Mouse (Mus musculus): ENCODE data around the gene Orm3. TPM values are rescaled to one million over a fixed set of nuclear protein-coding genes. Genes with fewer than 3 reads are reported as not detected.
A peak's percentile ranks its signal among the peaks of the same experiment; 100 is the strongest.

Orm3 gene
- polyA plus RNA-seq, 2 experiments, result not detected

- H3K9ac ChIP-seq (replicated peaks), result no peak overlapping the region
- no peaks in the 10 kb centered on the region for H3K9me3 ChIP-seq (ENCODE audit: control insufficient read depth, low read length)
- DNase-seq (ENCODE audit: low read depth in 3 of 3, low spot score in 3 of 3) (no peak), ATAC-seq (ENCODE audit: insufficient read depth) (no peak)
- no peak overlapping the region for H3K27ac ChIP-seq
- no peak overlapping the region; the same call in 1 of the 2 replicates for H3K4me2 ChIP-seq (ENCODE audit: low read depth)
- no peaks in the 10 kb centered on the region for H3K36me3 ChIP-seq (replicated peaks; ENCODE audit: control insufficient read depth, insufficient read depth, low read depth)
- peaks cover 2% of the 10 kb centered on the region for H3K27me3 ChIP-seq (ENCODE audit: control insufficient read depth, insufficient read depth, low read length)
- WGBS (ENCODE audit: insufficient replicate concordance), result 6% methylated on average over 8 of the region's 8 CpGs
- H3K4me3 ChIP-seq (ENCODE audit: insufficient read depth in 1 of 2, low read depth in 2 of 2, low read length in 2 of 2), result no peak overlapping the region; a peak in 1 of 4 replicates
- peaks cover 9 to 32% of the 10 kb centered on the region in 2 experiments for H3K4me1 ChIP-seq (replicated peaks; ENCODE audit: control insufficient read depth in 2 of 2, insufficient read depth in 2 of 2, low read length in 1 of 2)
- TF ChIP-seq CTCF (IDR thresholded peaks at IDR 0.05; ENCODE audit: low read depth) (peak; percentile 86), EP300 (IDR thresholded peaks at IDR 0.05; ENCODE audit: low read depth) (no peak)
Measured at GRCm38 (mm10) chr4:63408649-63409048, 52.7 kb downstream of the Orm3 start.

Other genes starting within 250 kb of the Orm3 start
- 580 and 780 TPM in 2 replicates for gene Ambp, start 201.4 kb upstream of the Orm3 start, polyA plus RNA-seq (2012; rRNA removed)
- 691 and 797 TPM in 2 replicates for gene Ambp, start 201.4 kb upstream of the Orm3 start, polyA plus RNA-seq (2014; fragmentation: Nextera tagmentation; extraction: Ambion mirVana)
- gene Kif12, start 184.0 kb upstream of the Orm3 start, polyA plus RNA-seq (2012; rRNA removed), result 5.7 and 6.1 TPM in 2 replicates
- 3.8 TPM in 2 replicates for gene Kif12, start 184.0 kb upstream of the Orm3 start, polyA plus RNA-seq (2014; fragmentation: Nextera tagmentation; extraction: Ambion mirVana)
- gene Col27a1, start 142.2 kb upstream of the Orm3 start, polyA plus RNA-seq (2012; rRNA removed), result 3.8 and 4.2 TPM in 2 replicates
- gene Col27a1, start 142.2 kb upstream of the Orm3 start, polyA plus RNA-seq (2014; fragmentation: Nextera tagmentation; extraction: Ambion mirVana), result 0.75 and 1.2 TPM in 2 replicates
- gene Orm1, start 11.6 kb upstream of the Orm3 start, polyA plus RNA-seq (2012; rRNA removed), result not detected in 2 replicates
- gene Orm1, start 11.6 kb upstream of the Orm3 start, polyA plus RNA-seq (2014; fragmentation: Nextera tagmentation; extraction: Ambion mirVana), result not detected in 2 replicates
- not detected in 2 replicates for gene Orm2, start 6.3 kb downstream of the Orm3 start, polyA plus RNA-seq (2012; rRNA removed)
- not detected in 2 replicates for gene Orm2, start 6.3 kb downstream of the Orm3 start, polyA plus RNA-seq (2014; fragmentation: Nextera tagmentation; extraction: Ambion mirVana)
- 2.2 TPM in 2 replicates for gene Akna, start 47.2 kb downstream of the Orm3 start, polyA plus RNA-seq (2012; rRNA removed)
- 2.4 and 2.8 TPM in 2 replicates for gene Akna, start 47.2 kb downstream of the Orm3 start, polyA plus RNA-seq (2014; fragmentation: Nextera tagmentation; extraction: Ambion mirVana)
- gene Whrn, start 139.8 kb downstream of the Orm3 start, polyA plus RNA-seq (2012; rRNA removed), result 0.53 and 0.61 TPM in 2 replicates
- 0.23 and 0.29 TPM in 2 replicates for gene Whrn, start 139.8 kb downstream of the Orm3 start, polyA plus RNA-seq (2014; fragmentation: Nextera tagmentation; extraction: Ambion mirVana)
- 27.1 and 42.6 TPM in 2 replicates for gene Atp6v1g1, start 188.6 kb downstream of the Orm3 start, polyA plus RNA-seq (2012; rRNA removed)
- 117 and 119 TPM in 2 replicates for gene Atp6v1g1, start 188.6 kb downstream of the Orm3 start, polyA plus RNA-seq (2014; fragmentation: Nextera tagmentation; extraction: Ambion mirVana)
- gene Tmem268, start 202.6 kb downstream of the Orm3 start, polyA plus RNA-seq (2012; rRNA removed), result 3.5 and 5.1 TPM in 2 replicates
- 7.8 and 7.9 TPM in 2 replicates for gene Tmem268, start 202.6 kb downstream of the Orm3 start, polyA plus RNA-seq (2014; fragmentation: Nextera tagmentation; extraction: Ambion mirVana)
- not detected in 2 replicates for gene Gm11213, start 249.1 kb downstream of the Orm3 start, polyA plus RNA-seq (2012; rRNA removed)
- gene Gm11213, start 249.1 kb downstream of the Orm3 start, polyA plus RNA-seq (2014; fragmentation: Nextera tagmentation; extraction: Ambion mirVana), result not detected in 2 replicates